Mouse (Mus musculus): Measurements from ENCODE around the gene Spsb1.

Gene Spsb1

DNA sequence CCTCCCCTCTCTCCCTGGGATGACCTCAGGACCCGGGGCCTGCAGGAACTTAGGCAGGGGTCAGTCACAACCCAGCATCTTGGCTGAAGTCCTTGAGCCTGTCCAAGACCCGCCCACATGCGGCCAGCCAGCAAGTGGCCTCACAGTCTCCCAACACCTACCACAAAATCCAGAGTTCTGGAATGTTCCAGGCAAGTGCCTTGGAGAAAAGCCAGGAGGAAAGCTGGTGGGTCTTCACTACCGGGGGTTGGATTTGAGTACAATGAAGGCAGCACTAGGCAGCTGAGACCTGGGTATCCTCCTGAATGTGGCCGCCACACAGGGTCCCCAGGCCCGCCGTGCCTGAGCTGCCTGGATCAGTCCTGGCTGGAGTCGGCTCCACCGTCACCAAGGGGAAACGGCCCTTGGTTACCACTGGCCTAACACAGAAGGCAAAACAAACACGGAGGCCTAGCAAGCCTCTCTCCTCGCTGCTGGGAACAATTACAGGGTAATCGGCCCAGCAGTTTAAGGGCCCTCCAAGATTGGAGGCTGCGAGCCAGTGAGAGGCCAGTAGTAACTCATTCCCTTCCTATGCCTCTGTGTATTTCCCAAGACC is 32.6 kb downstream of the Spsb1 start:
- in situ Hi-C loops (cut with MboI, MseI), result no loop called here

DNA sequence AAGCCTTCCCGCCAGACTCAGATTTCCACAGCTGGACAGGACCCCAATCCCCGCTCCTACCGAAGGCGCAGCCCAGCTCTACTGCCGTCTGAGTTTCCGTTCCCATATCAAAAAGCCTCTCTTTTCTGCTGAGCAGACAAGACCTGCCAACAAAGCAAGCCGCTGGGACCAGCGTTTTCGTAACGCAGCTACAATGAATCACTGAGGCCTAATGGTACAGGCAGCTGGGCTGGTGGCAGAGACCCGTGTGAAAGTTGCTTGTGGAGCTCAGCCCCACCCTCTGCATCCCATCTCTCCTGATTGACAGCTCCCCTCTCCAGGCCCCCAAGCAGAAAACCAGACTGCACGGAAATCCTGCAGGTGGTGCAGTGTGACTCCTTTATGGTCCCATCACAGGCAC is 34.0 kb downstream of the Spsb1 start:
- in situ Hi-C loops (cut with MboI, MseI), result no loop called here

DNA sequence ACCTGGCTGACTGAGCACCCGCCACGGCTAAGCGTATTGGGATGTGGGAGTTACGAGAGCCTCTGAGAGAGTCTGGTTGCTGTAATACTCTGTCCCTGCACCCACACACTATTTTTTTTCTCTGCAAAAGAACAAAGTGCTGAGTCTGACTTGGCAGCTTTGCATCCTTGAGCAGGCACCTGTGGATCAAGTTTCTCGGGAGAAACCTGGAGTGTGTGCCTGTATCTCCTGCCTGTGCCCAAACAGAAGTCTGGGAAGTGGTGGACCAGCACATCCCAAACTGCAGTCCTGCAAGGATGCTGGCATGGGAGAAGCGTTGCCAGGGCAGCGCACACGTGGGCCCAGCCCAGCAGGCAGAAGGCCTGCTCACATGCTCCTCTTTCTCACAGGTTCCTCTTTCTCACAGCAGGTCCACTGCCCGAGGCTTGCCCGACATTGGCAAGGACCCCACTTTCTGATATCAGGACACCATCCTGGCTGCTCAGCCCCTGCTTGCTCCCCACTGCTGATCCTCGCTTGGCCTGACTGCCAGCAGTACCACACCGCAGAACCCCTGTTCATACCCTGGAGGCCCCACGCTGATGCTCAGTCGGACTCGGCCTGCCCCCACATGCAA is 36.3 kb downstream of the Spsb1 start:
- in situ Hi-C loops (cut with MboI, MseI), result no loop called here

DNA sequence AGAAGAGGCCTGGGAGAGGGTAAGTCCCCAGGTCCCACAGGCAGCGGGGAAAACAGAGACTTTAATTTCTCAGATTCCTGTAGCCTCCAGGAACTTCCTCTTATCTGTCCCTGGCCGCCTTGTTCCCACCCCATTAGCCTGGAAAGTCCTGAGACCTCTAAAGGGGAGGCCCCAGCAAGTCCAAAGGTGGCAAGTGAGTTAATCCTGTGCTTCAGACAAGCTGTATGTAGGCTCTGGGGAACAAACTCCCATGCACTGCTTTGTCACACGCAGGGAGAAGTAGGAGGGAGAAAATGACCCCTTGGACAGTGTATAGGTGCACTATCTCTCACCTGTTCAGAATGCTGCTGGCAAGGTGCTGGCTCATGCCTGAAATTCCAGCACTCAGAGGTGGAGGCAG is 38.0 kb downstream of the Spsb1 start:
- in situ Hi-C loops (cut with MboI, MseI), result no loop called here

DNA sequence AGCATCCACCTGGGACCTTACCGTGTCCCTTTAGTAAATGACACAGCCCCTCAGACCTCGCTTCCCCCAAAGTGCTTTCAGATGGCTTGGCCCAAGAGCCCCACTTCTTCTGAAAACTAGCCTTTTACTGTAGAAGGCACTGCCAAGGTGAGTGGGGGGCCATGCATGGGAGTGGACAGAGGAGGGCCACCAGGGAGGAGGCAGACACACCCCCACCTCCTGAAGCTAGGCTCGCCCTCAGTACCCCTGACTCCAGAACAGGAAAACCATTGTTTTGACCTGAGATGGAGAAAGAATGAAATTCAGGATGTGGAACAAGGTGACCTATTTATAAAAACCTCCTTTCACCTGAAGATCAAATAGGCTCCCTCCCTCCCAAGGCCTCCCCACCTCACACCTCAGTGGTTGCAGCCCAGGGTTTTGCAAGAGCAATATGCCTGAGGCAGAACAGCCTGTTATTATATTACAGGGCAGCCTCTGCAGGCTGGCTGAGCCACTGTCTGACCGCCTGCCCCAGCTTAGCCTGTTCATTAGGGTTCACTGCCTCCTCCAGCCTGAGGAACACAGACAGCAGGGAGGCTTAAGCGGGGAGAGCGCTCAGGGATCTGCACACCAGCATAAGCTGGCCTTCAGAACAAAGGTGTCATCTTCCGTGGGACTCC is 41.0 kb downstream of the Spsb1 start:
- in situ Hi-C loops (cut with MboI, MseI), result no loop called here

DNA sequence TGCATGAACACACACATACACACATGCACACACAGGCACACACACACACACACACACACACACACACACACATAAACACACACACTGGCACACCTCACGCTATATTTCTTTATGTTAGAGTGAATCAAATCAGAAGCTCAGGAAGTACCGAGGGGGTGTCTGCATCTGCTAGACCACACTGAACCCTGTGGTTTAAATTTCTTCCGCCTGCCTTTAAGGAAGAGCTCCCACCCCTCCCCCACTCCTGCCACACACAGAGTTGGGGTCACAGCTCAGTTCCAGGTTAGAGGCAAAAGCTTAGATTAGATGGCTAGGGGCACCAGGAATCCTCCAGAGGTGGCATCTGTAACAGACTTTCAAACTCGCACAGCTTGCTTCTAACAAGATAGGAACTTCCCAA is 42.4 kb downstream of the Spsb1 start:
- in situ Hi-C loops (cut with MboI, MseI), result no loop called here

DNA sequence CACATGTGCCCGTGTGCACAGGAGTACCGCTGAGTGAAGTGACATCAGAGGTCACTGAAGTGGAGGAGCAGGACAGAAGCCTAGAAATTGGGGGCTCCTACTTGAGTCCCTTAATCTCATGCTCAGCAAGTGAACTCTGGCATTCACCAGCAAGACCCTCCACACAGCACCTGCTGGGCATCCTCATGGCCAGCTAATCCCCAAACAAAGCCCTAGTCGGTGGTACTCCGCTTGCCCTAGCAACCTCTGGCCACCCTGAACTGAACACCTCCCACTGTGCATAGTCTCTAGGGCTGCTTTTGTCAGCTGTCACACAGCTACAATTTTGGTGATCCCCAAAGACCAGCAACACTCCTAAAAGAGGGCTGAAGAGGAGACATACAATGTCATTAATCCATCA is 44.3 kb downstream of the Spsb1 start:
- in situ Hi-C loops (cut with MboI, MseI), result no loop called here

DNA sequence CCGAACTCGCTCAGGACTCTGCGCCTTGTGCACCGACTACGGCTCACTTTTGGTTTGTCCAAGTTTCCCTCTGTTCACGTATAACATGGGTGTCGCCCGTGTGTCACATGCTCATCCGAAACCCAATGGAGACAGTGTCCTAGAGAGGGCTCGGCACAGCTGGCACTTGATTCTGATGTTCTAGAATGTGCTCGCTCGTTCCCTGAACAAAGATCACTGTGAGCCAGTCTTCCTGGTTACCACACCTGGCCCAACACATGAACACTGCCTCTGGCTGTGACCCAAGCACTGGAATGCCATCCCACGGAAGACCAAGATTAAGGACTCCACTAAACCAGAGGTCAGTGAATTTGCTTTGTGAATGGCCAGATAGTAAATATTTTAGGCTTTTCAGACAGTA is 45.3 kb downstream of the Spsb1 start:
- in situ Hi-C loops (cut with MboI, MseI), result no loop called here

DNA sequence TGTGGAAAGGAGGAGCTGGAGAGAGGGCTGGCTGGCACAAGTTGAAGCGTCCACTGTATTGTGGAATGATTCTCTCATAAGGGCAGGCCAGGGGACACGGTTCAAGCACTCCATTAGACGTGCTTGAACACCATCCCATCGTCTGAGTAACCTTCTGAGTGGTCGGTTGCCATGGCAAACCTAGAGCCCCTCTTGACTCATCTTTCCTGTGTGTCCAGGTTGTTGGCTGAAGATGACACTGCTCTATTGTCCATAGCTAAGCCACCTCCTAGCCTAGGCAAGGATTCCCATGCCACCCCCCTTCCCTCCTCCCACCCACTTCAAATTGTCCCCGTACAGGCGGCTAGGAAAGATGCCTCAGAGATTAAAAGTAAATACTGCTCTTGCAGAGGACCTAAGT is 45.9 kb downstream of the Spsb1 start:
- in situ Hi-C loops (cut with MboI, MseI), result no loop called here

DNA sequence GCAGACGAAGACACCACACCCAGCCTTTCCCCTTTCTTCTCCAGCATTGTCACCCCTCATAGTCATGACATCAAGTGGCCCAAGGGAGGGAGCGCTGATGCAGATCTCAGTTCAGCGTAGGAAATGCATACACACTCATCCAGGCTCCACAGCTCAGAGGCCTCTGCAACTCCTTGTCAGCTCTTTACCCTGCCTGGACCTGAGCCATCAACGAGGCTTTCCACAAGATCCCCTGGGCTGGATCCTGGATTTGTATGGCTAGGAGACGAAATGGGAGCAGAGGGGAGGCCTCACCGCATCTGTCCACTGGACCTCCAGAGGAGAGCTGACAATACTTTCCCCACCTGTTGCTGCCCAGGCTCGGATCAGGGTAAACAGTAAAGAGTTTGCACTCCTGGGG is 47.2 kb downstream of the Spsb1 start:
- in situ Hi-C loops (cut with MboI, MseI), result no loop called here

DNA sequence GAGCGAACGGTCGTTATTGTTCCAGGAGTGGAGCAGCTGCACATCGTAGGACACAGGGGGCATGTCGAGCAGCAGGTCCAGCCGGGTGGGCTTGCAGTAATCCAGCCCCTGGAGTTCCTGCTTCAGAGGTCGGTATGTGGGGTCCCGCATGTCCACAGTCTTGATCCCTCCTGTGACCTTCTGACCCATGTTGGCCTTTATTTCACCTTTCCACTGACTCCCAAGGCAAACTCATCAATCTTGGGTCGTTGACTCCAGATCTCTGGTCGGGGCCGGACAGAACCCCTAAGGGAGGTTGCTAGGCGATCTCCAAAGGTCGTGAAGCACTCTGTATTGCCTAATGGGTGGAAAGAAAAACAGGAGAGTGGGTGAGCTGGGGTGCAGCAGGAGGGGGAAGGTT is 47.9 kb downstream of the Spsb1 start:
- in situ Hi-C loops (cut with MboI, MseI), result no loop called here

DNA sequence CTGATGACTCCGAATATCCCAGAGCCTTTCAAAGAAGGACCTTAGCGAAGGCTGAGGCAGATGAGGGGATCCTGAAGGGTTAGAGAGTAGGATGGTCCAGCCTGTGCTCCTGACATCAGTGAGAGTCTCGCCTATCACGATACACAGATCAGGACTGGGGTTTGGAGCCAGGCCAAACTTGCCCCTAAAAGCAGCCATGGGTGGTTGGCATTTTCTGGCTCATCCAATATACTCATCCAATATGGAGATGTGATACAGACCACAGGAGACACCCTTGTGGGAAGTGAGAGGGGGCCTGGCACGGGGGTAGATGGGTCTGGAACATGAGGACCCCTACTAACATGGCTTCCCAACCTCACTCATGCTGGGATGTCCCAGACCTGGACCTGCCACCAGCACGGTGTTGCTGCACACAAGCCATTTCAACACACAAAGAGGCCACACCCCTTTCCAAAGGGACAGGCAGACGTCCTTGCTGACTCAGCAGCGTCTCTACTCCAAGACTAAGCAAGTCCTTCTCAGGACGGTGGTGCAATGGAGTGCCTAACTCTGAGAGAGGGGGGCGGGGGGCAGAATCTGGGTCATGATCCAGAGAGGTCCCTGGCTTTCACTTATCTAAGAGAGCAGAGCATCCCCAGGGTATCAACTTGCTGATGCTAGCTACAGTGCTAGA is 49.4 kb downstream of the Spsb1 start:
- in situ Hi-C loops (cut with MboI, MseI), result no loop called here

DNA sequence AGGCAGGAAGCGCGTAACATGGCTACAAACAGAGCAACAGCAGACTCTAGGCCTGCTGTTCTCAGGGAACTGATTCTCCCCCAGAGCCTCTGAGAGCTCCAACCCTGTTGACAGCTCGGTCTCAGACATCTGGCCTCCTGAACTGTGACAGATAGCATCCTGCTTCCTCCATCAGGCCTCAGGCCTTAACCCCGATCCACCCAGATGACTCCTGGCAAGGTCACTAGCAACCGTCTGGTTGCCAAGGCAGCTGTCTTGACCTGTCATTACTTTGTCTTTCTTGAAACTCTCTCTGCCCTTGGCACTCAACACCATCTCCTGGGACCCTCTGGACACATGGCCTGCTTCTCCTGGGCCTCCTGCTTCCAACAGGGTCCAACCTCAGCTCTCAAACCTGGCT is 51.8 kb downstream of the Spsb1 start:
- in situ Hi-C loops (cut with MboI, MseI), result no loop called here

DNA sequence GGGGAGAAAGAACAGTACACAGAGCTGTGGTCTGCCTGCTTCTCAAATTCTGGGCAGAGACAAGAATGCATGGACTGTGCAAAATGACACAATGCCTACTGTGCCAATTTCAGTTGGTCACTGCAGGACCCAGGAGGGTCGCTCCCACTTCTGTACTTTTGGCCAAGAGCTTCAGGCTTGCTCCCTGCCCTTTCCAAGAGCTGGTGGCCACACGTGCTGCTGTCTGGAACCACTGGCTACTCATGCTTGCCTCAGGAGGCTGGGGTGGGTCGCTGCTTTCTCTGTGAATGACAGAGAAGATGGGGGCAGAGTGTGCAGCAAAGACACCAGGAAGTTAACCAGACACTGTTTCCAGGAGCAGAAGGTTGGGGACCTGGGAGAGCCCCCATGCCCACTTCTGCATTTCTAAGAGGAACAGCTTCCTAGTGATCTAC is 53.5 kb downstream of the Spsb1 start:
- in situ Hi-C loops (cut with MboI, MseI), result no loop called here

DNA sequence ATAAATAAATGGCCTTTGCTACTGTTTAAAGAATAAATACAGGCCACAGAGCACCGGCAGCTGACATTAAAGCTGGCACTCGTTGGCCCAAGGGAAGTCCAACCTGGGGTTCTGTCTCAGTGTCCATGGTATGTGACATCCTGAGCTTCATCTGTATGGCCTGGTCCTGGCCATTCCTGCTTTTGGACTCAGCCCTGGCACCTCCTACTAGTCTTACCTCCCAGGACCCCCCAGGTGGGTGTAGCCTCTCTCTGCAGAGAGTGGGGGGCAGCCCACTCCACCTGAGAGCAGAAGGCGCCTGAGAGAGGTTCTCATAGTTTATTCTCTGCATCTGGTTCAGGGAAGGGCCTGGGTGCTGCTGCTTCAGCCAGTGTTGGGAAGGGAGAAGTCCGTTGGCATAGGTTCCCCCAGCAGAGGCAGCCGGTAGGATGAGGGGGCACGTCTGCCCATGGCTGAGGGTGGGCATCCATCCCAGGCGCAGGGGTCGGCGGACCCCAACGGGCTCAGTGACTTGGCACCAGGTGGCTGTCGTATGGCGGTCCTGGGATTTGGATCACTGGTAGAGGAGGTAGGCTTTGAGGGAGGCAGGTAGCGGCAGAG is 57.1 kb downstream of the Spsb1 start:
- in situ Hi-C loops (cut with MboI, MseI), result no loop called here

DNA sequence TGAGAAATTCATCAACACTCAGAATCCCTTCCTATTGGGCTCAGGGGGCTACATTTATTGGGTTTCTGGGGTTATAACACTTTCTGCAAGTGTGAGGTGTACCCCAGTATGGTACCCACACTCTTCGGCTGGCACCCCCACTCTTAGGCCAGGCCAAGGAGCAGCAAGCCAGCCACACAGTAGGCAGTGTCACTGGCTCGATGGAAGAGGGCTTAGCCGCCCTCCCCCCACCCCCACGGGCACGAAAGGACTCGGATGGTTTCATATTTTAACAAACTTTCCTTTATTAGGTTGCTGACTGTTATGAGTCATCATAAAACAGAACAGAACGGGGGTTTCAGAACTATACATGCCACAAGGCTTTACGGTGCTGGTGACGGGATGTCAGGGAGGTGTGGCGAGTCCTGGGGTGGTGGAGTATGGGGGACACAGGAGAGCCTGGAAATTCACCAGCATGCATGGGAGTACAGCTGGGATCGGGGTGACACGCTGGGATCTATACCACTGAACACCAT is 58.8 kb downstream of the Spsb1 start:
- in situ Hi-C loops (cut with MboI, MseI), result no loop called here

DNA sequence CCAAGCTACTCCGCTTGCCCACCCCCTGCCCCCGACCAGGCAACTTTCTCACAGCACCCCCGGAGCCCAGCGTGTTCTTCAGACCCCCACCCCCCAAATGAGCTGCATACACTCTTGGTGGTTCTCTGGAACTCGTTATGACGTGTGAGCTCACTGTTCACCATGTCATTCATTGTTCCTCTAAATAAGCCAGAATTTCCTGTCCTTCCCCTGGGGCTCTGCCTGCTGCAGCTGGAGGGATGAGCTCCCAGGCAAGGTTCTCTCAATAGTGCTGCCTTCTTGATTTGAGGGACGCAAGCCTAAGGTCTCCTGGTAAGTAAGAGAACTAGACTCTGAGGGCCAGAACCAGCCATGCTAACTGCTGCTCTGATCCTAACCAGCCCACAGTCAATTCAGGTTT is 59.6 kb downstream of the Spsb1 start:
- in situ Hi-C loops (cut with MboI, MseI), result no loop called here

DNA sequence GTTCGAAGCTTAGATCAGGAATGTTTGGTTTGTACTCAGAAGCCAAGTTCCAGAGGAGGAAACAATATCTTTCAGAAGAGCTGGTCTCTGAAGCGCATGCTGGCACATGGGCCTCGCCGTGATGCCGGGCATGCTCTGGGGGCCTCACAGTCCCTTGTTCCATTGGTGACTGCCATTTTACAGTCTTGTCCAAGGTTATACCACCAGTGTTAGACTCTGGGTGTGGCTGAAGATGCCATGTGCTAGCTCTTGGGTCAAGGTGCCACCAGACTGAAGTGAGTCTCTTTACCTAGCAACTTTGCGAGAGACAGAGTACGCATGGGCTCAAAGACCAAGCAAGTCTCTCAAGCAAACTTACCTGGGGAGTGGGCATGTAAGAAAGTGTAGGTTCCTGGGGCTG is 60.5 kb downstream of the Spsb1 start:
- in situ Hi-C loops (cut with MboI, MseI), result loop anchor here in 1 of 2 experiments (5.0 kb wide), 1 partner anchor 77 kb away; no protein-coding TSS in a partner anchor

DNA sequence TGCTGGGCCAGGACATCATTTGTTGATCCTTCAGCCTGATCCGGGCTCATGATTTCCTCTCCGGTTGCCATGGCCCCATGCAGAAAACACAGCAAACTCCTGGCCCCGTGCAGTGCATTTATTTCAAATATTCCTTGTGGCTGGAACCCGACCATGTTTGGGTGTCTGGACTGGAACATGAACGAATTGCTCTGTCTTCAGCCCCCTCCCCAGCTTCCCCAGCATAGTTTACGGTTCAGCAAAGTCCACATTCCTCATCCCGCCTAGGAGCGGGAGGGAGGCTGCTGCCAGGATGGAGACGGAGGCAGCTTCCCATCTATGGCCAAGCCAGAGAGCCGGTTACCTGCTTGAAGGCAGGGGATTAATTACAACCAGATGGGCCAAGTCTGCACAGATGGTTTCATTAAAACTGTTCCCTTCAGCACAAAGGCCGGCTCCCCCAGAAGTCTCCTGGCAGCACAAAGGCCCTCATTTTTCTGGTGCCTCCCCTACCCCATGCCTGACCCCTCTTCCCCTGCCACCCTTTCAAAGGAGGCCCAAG is 61.2 kb downstream of the Spsb1 start:
- in situ Hi-C loops (cut with MboI, MseI), result loop anchor here in 1 of 2 experiments (5.0 kb wide), 1 partner anchor 76 kb away; no protein-coding TSS in a partner anchor

DNA sequence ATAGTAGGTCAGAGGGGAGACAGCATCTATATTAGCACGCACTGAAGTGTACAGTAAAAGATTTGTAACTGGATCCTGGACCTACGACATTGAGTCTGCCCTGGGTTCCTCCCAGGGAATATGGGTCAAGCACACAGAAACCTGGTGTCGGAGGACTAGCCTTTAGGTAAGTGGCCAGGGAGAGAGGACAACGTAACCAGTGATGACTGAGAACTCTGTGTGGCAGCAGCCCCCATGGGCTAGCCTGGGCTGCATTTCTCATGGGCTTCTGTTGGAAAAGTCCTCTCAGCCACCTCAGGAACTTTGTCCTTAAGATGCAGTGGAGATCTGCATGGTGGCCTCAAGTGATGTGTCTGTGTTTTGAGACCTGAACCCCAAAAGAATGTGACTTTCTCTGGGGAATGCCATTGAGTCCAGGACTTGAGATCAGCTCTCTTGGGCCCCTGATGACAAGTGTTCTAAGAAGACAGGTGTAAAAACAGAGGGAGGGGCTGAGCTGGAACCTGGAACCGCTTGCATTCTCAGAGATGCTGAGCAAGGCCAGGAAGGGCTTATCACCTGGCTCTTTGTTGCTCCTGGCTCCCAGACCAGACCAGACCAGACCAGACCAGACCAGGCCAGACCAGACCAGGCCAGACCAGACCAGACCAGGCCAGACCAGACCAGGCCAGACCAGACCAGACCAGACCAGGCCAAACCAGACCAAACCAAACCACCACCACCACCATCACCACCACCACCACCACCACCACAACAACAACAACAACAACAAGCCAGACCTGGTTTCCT is 63.5 kb downstream of the Spsb1 start:
- in situ Hi-C loops (cut with MboI, MseI), result loop anchor here in 1 of 2 experiments (5.0 kb wide), 1 partner anchor 74 kb away; no protein-coding TSS in a partner anchor

DNA sequence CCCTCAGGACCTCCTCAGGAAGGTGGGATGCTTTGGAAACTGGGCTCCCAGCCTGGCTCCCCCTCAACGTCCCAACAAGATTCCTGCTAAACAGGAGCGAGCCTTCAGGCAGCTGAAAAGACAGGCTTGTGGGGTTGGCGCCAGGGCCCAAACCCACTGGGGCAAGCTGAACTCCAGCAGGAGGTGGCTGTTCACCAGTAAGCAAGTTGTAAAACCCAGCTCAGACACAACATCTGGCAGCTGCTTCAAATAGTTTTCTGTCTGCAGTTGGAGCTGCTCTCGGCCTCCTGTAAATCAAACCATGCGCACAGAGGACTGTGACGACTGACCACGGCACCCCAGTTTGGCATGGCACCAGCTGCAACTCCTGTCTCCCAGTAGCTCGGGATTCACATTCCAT is 64.3 kb downstream of the Spsb1 start:
- in situ Hi-C loops (cut with MboI, MseI), result loop anchor here in 1 of 2 experiments (5.0 kb wide), 1 partner anchor 73 kb away; no protein-coding TSS in a partner anchor

All from T-helper 17 cell (primary cell).